Mouse (Mus musculus): ENCODE results near the gene Hoxd13. TPM values are rescaled to one million over a fixed set of nuclear protein-coding genes. Genes with fewer than 3 reads are reported as not detected.

The Hoxd13 gene
- polyA plus RNA-seq, 1 experiment from 2014 or later, result 59.8 TPM

GRCm38 (mm10) chr2:74658667-74659371, 9.3 kb upstream of the Hoxd13 start:
- ATAC-seq (ENCODE audit: insufficient number of reproducible peaks, low FRiP score, low TSS enrichment, low read depth) (no peak), DNase-seq (ENCODE audit: low spot score) (peak; percentile 79)
- Histone ChIP-seq H3K9ac (ENCODE audit: low read length) (peak overlapping the region; percentile 81), H3K4me2 (ENCODE audit: low read depth, severe bottlenecking) (peak overlapping the region; percentile 33), H3K36me3 (ENCODE audit: control insufficient read depth, insufficient read depth, low read length) (no peaks in the 10 kb centered on the region), H3K4me1 (ENCODE audit: control insufficient read depth, insufficient read depth, low read length) (peaks cover 13% of the 10 kb centered on the region), H3K4me3 (ENCODE audit: low read depth, low read length) (peak overlapping the region; percentile 38), H3K27ac (replicated peaks; ENCODE audit: low read depth, low read length) (peak overlapping the region; percentile 68), H3K9me3 (ENCODE audit: control insufficient read depth, low read length) (no peaks in the 10 kb centered on the region), H3K27me3 (ENCODE audit: control insufficient read depth, insufficient read depth, low read length) (peaks cover 60% of the 10 kb centered on the region)
- under 1% methylated on average over 47 of the region's 47 CpGs for WGBS

GRCm38 (mm10) chr2:74659507-74660005, 8.6 kb upstream of the Hoxd13 start, which contains the start of gene Evx2:
TSS of gene Evx2 (minus strand) at chr2:74659557.
- H3K4me2 ChIP-seq (ENCODE audit: low read depth, severe bottlenecking), result peak within 1 kb of the TSS; percentile 34
- peaks cover 13% of the 10 kb centered on the region for H3K4me1 ChIP-seq (ENCODE audit: control insufficient read depth, insufficient read depth, low read length)
- peak within 1 kb of the TSS; percentile 38 for H3K4me3 ChIP-seq (ENCODE audit: low read depth, low read length)

GRCm38 (mm10) chr2:74660421-74661375, 7.4 kb upstream of the Hoxd13 start:
- Histone ChIP-seq H3K4me2 (ENCODE audit: low read depth, severe bottlenecking) (peak overlapping the region; percentile 34), H3K27ac (replicated peaks; ENCODE audit: low read depth, low read length) (peak overlapping the region; percentile 40; the same call in 1 of the 2 replicates), H3K27me3 (ENCODE audit: control insufficient read depth, insufficient read depth, low read length) (peaks cover 61% of the 10 kb centered on the region), H3K9me3 (ENCODE audit: control insufficient read depth, low read length) (no peaks in the 10 kb centered on the region), H3K4me3 (ENCODE audit: low read depth, low read length) (peak overlapping the region; percentile 38), H3K4me1 (ENCODE audit: control insufficient read depth, insufficient read depth, low read length) (peaks cover 12% of the 10 kb centered on the region), H3K9ac (ENCODE audit: low read length) (peak overlapping the region; percentile 54), H3K36me3 (ENCODE audit: control insufficient read depth, insufficient read depth, low read length) (no peaks in the 10 kb centered on the region)
- peak; percentile 60 for DNase-seq (ENCODE audit: low spot score)
- ATAC-seq (ENCODE audit: insufficient number of reproducible peaks, low FRiP score, low TSS enrichment, low read depth), result no peak
- 1% methylated on average over 30 of the region's 30 CpGs for WGBS

More at GRCm38 (mm10) chr2:74659507-74660005, 8.6 kb upstream of the Hoxd13 start, which contains the start of gene Evx2:
- DNase-seq (ENCODE audit: low spot score), result peak; percentile 73
- ATAC-seq (ENCODE audit: insufficient number of reproducible peaks, low FRiP score, low TSS enrichment, low read depth), result no peak
- H3K9ac ChIP-seq (ENCODE audit: low read length), result peak within 1 kb of the TSS; percentile 81
- WGBS, result under 1% methylated on average over 28 of the region's 28 CpGs
- peak within 1 kb of the TSS; percentile 68 for H3K27ac ChIP-seq (replicated peaks; ENCODE audit: low read depth, low read length)
- H3K36me3 ChIP-seq (ENCODE audit: control insufficient read depth, insufficient read depth, low read length), result no peaks in the 10 kb centered on the region
- H3K9me3 ChIP-seq (ENCODE audit: control insufficient read depth, low read length), result no peaks in the 10 kb centered on the region
- peaks cover 65% of the 10 kb centered on the region for H3K27me3 ChIP-seq (ENCODE audit: control insufficient read depth, insufficient read depth, low read length)

GRCm38 (mm10) chr2:74661685-74662084, 6.4 kb upstream of the Hoxd13 start:
- H3K9me3 ChIP-seq (ENCODE audit: control insufficient read depth, low read length), result no peaks in the 10 kb centered on the region
- under 1% methylated on average over 14 of the region's 14 CpGs for WGBS
- H3K4me3 ChIP-seq (ENCODE audit: low read depth, low read length), result 0 out of 2 replicates have a peak overlapping the region, but pooled peaks have one; percentile 14
- H3K4me2 ChIP-seq (ENCODE audit: low read depth, severe bottlenecking), result peak overlapping the region; percentile 23
- ATAC-seq (ENCODE audit: insufficient number of reproducible peaks, low FRiP score, low TSS enrichment, low read depth), result peak; percentile 66
- DNase-seq (ENCODE audit: low spot score), result peak; percentile 89
- no peak overlapping the region for H3K27ac ChIP-seq (replicated peaks; ENCODE audit: low read depth, low read length)
- H3K36me3 ChIP-seq (ENCODE audit: control insufficient read depth, insufficient read depth, low read length), result no peaks in the 10 kb centered on the region
- H3K4me1 ChIP-seq (ENCODE audit: control insufficient read depth, insufficient read depth, low read length), result peaks cover 6% of the 10 kb centered on the region; the same call in 1 of the 2 replicates
- peaks cover 59% of the 10 kb centered on the region for H3K27me3 ChIP-seq (ENCODE audit: control insufficient read depth, insufficient read depth, low read length)
- H3K9ac ChIP-seq (ENCODE audit: low read length), result no peak overlapping the region; the same call in 1 of the 2 replicates

DNA sequence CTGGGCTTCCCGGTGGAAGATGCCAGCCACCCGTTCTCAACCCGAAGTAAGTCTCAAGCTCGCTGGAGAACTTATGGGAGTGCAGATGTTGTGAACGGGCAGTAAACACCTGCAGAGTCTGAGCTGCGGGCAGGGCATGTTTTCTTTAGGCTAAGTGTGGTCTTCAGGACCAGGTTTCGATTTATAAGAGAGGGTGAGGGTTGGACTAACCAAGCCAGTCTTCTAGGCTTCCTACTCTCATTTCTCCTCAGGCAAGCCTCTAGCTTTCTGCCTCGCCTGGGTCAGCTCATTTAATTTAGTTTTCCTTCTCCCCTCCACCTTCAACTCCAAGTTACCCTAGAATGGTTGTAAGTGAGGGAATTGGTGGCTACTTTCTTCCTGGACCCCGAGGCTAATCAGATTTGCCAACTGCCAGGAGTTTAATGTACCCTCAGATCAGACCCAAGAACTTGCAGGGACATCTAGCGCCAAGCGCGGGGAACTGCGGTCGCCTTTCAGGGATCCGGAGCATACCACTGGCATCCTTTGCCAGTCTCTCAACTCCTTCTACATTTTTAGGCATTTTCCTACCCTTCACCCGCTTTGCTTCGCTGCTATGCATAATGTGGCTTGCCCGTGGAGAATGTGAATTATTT, 4.7 kb upstream of the Hoxd13 start:
- Histone ChIP-seq H3K9me3 (ENCODE audit: control insufficient read depth, low read length) (no peaks in the 10 kb centered on the region), H3K4me2 (ENCODE audit: low read depth, severe bottlenecking) (peak overlapping the region; percentile 27; the same call in 1 of the 2 replicates), H3K36me3 (ENCODE audit: control insufficient read depth, insufficient read depth, low read length) (no peaks in the 10 kb centered on the region), H3K4me1 (ENCODE audit: control insufficient read depth, insufficient read depth, low read length) (0 out of 2 replicates have a peak, but pooled peaks cover 6% of the 10 kb centered on the region), H3K9ac (ENCODE audit: low read length) (no peak overlapping the region; the same call in 1 of the 2 replicates), H3K27me3 (ENCODE audit: control insufficient read depth, insufficient read depth, low read length) (peaks cover 56% of the 10 kb centered on the region), H3K4me3 (ENCODE audit: low read depth, low read length) (no peak overlapping the region), H3K27ac (replicated peaks; ENCODE audit: low read depth, low read length) (no peak overlapping the region)
- DNase-seq (ENCODE audit: low spot score) (peak; percentile 86), ATAC-seq (ENCODE audit: insufficient number of reproducible peaks, low FRiP score, low TSS enrichment, low read depth) (no peak)
- WGBS, result 4% methylated on average over 18 of the region's 18 CpGs

DNA sequence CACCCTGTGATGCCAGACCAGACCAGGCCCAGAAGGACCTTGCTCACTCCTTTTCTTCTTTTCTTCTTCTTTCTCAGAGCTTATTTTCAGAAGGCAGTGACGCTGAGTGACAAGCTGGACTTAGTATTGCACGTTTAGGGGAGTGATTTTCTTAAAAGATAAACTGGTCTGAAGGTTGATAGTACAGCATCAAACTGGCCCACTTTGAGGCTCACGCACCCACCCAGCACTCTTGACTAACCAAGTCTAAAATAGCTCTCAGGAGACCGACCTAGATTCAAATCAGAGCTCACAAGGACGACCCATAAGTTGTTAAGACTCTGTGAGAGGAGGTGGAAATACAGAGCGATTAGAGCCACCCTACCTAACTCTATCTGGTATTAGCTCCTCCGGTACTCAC, 1.7 kb upstream of the Hoxd13 start:
- H3K27ac ChIP-seq (replicated peaks; ENCODE audit: low read depth, low read length), result no peak overlapping the region
- ATAC-seq (ENCODE audit: insufficient number of reproducible peaks, low FRiP score, low TSS enrichment, low read depth), result no peak
- 0 out of 2 replicates have a peak, but pooled peaks cover 3% of the 10 kb centered on the region for H3K4me1 ChIP-seq (ENCODE audit: control insufficient read depth, insufficient read depth, low read length)
- DNase-seq (ENCODE audit: low spot score), result peak; percentile 38
- peak overlapping the region; percentile 18 for H3K4me2 ChIP-seq (ENCODE audit: low read depth, severe bottlenecking)
- H3K9ac ChIP-seq (ENCODE audit: low read length), result peak overlapping the region; percentile 41
- H3K9me3 ChIP-seq (ENCODE audit: control insufficient read depth, low read length), result no peaks in the 10 kb centered on the region
- 2% methylated on average over 7 of the region's 7 CpGs for WGBS
- H3K4me3 ChIP-seq (ENCODE audit: low read depth, low read length), result peak overlapping the region; percentile 10; the same call in 1 of the 2 replicates
- peaks cover 56% of the 10 kb centered on the region for H3K27me3 ChIP-seq (ENCODE audit: control insufficient read depth, insufficient read depth, low read length)
- H3K36me3 ChIP-seq (ENCODE audit: control insufficient read depth, insufficient read depth, low read length), result no peaks in the 10 kb centered on the region

DNA sequence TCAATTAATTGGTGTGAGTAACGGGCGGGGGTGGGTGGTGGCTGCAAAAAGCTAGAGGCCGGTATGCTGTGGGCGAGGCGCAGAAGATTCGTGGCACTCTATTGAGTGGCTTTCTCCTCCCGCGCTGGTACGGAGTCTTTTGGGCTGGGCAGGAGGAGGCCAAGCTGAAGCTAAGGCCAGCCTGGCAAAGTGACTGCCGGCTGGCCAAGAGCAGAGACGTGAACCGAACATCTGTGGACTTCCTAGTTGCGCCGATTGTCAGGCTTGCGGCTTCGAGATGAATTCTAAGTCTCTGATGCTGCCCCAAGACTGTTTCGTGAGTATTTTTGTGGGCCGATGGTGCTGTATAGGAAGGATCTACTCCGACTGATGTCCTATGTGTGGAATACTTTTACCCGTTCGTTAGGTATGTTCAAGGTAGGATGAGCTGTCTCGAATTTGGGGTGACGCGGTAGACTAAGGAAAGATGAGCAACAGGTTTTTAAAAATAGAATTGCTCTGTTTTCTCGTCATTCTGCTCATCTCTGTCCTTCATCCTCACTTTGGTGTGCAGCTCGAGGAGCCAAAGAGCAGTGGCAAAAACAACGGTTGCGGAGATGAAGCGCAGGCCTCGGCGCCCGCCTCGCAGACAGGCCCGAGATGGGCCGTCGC, 794 bp upstream of the Hoxd13 start:
- H3K4me1 ChIP-seq (ENCODE audit: control insufficient read depth, insufficient read depth, low read length), result peaks cover 7% of the 10 kb centered on the region; the same call in 1 of the 2 replicates
- H3K27ac ChIP-seq (replicated peaks; ENCODE audit: low read depth, low read length), result peak overlapping the region; percentile 1; the same call in 1 of the 2 replicates
- ATAC-seq (ENCODE audit: insufficient number of reproducible peaks, low FRiP score, low TSS enrichment, low read depth) (no peak), DNase-seq (ENCODE audit: low spot score) (peak; percentile 66)
- peak overlapping the region; percentile 90 for H3K9ac ChIP-seq (ENCODE audit: low read length)
- peaks cover 54% of the 10 kb centered on the region for H3K27me3 ChIP-seq (ENCODE audit: control insufficient read depth, insufficient read depth, low read length)
- H3K4me2 ChIP-seq (ENCODE audit: low read depth, severe bottlenecking), result peak overlapping the region; percentile 88
- no peaks in the 10 kb centered on the region for H3K36me3 ChIP-seq (ENCODE audit: control insufficient read depth, insufficient read depth, low read length)
- WGBS, result under 1% methylated on average over 36 of the region's 36 CpGs
- no peaks in the 10 kb centered on the region for H3K9me3 ChIP-seq (ENCODE audit: control insufficient read depth, low read length)
- H3K4me3 ChIP-seq (ENCODE audit: low read depth, low read length), result peak overlapping the region; percentile 63

Measured in limb, embryonic 11.5 days (tissue).